Comparison of ENCODE assay signal across 8 mouse cellular contexts in the genomic region with DNA sequence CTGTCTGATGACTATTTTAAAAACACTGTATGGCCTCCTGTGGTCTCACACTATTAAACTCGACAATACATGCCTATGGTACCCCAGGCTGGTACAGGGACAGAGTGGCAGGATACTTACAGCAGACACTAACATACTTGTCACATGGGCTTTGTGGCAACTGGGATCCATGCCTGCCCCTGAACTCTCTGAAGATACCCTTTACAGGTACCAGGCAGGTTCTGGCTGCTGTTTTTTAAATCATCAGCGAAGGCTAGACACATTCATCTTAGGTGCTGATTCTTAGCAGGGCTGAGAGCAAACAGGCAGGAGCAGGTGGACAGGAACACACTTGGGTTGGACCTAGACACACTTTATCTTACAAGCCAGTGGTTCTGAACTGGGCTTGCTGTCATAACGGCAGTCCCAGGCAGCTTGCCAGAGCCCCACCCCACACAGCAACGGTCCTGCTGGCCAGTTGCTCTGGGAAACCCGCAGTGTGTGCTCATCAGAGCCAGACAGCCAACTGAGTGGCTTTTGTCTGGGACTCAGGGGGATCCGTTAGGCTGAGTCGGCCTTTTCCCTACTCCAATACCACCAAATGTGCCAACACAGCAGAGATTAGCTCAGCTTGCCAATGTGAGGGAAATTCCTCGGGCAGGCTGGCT. TPM values are rescaled to one million over a fixed set of nuclear protein-coding genes. Genes with fewer than 3 reads are reported as not detected.
DNase-seq lines count a peak whose midpoint lies in the region; ATAC-seq lines count a peak whose summit lies in the region.

No protein-coding gene starts in this region.

- no peak overlapping the region for H3K27ac ChIP-seq in stomach, embryonic 15.5 days

- H3K4me1 ChIP-seq in stomach, embryonic 15.5 days = no peaks in the 10 kb centered on the region

- peak; percentile 26 to 45 for DNase-seq in left cerebral cortex, postnatal 14 days (ENCODE audit: low spot score in 2 of 2)
- DNase-seq in left cerebral cortex, postnatal 36 days (ENCODE audit: low spot score in 2 of 2) = no peak
- DNase-seq in adrenal gland, adult 8-10 months = peak; percentile 23
- DNase-seq in fibroblast of lung, adult 2 months (ENCODE audit: low read depth) = peak; percentile 41
- DNase-seq in kidney, postnatal 10 days = peak; percentile 71
- DNase-seq in embryo, embryonic 10.5 days (ENCODE audit: low spot score) = no peak

- peak; percentile 84 for ATAC-seq in megakaryocyte progenitor cell, adult 5-6 weeks (replicated peaks; ENCODE audit: poor library complexity)
- ATAC-seq in stomach, embryonic 15.5 days (ENCODE audit: insufficient read depth, low FRiP score, low read depth) = peak; percentile 53; the same call in 1 of the 2 replicates

- whole genome bisulfite sequencing in stomach, embryonic 15.5 days = 79% methylated on average over 8 of the region's 8 CpGs

- no peak overlapping the region for H3K9ac ChIP-seq in stomach, embryonic 15.5 days

- H3K4me3 ChIP-seq in stomach, embryonic 15.5 days (replicated peaks) = no peak overlapping the region

- H3K4me2 ChIP-seq in stomach, embryonic 15.5 days = no peak overlapping the region

- H3K36me3 ChIP-seq in stomach, embryonic 15.5 days = peaks cover 36% of the 10 kb centered on the region

- H3K27me3 ChIP-seq in stomach, embryonic 15.5 days (replicated peaks) = no peaks in the 10 kb centered on the region

- no peaks in the 10 kb centered on the region for H3K9me3 ChIP-seq in stomach, embryonic 15.5 days

- intact Hi-C loops in left cerebral cortex, postnatal 14 days (cut with DNase I) = no loop called here
- intact Hi-C loops in left cerebral cortex, postnatal 36 days (cut with DNase I) = no loop called here

RNA-seq across cellular contexts. Expression of gene Nap1l4, which starts 8.2 kb away (rescaled TPM):
- total RNA-seq in left cerebral cortex, postnatal 14 days (2021) = 100 to 1,000 TPM; 131 to 132 TPM
- total RNA-seq in left cerebral cortex, postnatal 36 days (2021) = 100 to 1,000 TPM; 110 to 117 TPM
- 100 to 1,000 TPM; 132 to 141 (median 135) TPM for total RNA-seq in adrenal gland, adult 8-10 months (2022)
- 75.6 and 76.8 TPM in 2 replicates for total RNA-seq in megakaryocyte progenitor cell, adult 5-6 weeks (2015)
- 153 and 162 TPM in 2 replicates for total RNA-seq in megakaryocyte progenitor cell, adult 5-6 weeks (2017)
- polyA plus RNA-seq in stomach, embryonic 15.5 days (2015; fragmentation: Nextera tagmentation; extraction: Ambion mirVana) = 185 and 205 TPM in 2 replicates

RNA-seq across cellular contexts. Expression of gene Cars, which starts 42.8 kb away (rescaled TPM):
- 10 to 100 TPM; 54.3 to 56.5 TPM for total RNA-seq in left cerebral cortex, postnatal 14 days (2021)
- 10 to 100 TPM; 47.6 to 65.2 TPM for total RNA-seq in left cerebral cortex, postnatal 36 days (2021)
- 10 to 100 TPM; 42.6 to 63.9 (median 48.2) TPM for total RNA-seq in adrenal gland, adult 8-10 months (2022)
- 40.3 and 55.4 TPM in 2 replicates for total RNA-seq in megakaryocyte progenitor cell, adult 5-6 weeks (2015)
- total RNA-seq in megakaryocyte progenitor cell, adult 5-6 weeks (2017) = 47.5 and 74.5 TPM in 2 replicates
- polyA plus RNA-seq in stomach, embryonic 15.5 days (2015; fragmentation: Nextera tagmentation; extraction: Ambion mirVana) = 67.5 and 73.2 TPM in 2 replicates

RNA-seq across cellular contexts. Expression of gene Phlda2, which starts 54.1 kb away (rescaled TPM):
- total RNA-seq in left cerebral cortex, postnatal 14 days (2021) = not detected
- total RNA-seq in left cerebral cortex, postnatal 36 days (2021) = not detected
- total RNA-seq in adrenal gland, adult 8-10 months (2022) = 1 to 10 TPM in 2 of 4 experiments, under 1 TPM in 2; 0.49 to 5.2 (median 2.2) TPM
- total RNA-seq in megakaryocyte progenitor cell, adult 5-6 weeks (2015) = 0.81 and 2.2 TPM in 2 replicates
- not detected in 2 replicates for total RNA-seq in megakaryocyte progenitor cell, adult 5-6 weeks (2017)
- polyA plus RNA-seq in stomach, embryonic 15.5 days (2015; fragmentation: Nextera tagmentation; extraction: Ambion mirVana) = 11.5 and 13.7 TPM in 2 replicates

Comparison
In these comparisons a context has a peak if more than half of its experiments do, and no peak if none do; other contexts are left out.
1. DNase-seq: peak in left cerebral cortex, postnatal 14 days (2 of 2), adrenal gland, adult 8-10 months (single experiment), fibroblast of lung, adult 2 months (single experiment) and kidney, postnatal 10 days (single experiment); none in left cerebral cortex, postnatal 36 days (0 of 2) and embryo, embryonic 10.5 days (single experiment).